Mouse (Mus musculus) E14TG2a.4 (cell line): Measurements from ENCODE around the gene Ccdc65.

ENCODE experiments used
- H3K27me3 ChIP-seq: 2 replicates; pipeline ENCODE4 v1.6.1; 2014; ENCODE audit warnings: low read length, control low read depth; ENCODE audit not compliant: insufficient read depth
- H3K36me3 ChIP-seq: 2 replicates; pipeline ENCODE4 v1.6.1; 2014; ENCODE audit warnings: low read length, control low read depth; ENCODE audit not compliant: insufficient read depth
- H3K4me1 ChIP-seq: replicated peaks from 2 replicates; pipeline ENCODE4 v1.6.1; 2014; ENCODE audit warnings: low read depth, low read length, control low read depth
- H3K4me3 ChIP-seq: replicated peaks from 2 replicates; pipeline ENCODE4 v1.5.1; 2014; ENCODE audit warnings: mild to moderate bottlenecking, low read length
- H3K9me3 ChIP-seq: 2 replicates; pipeline ENCODE4 v1.6.1; 2014; ENCODE audit warnings: low read length, control low read depth
- CTCF ChIP-seq: conservative IDR thresholded peaks from 2 replicates; pipeline ENCODE4 v1.5.1; 2014; ENCODE audit warnings: low read length
- NANOG ChIP-seq: IDR thresholded peaks from 2 replicates; pipeline ENCODE4 v1.6.1; 2014; ENCODE audit warnings: borderline replicate concordance, low read length, mixed read lengths
- POU5F1 ChIP-seq: IDR thresholded peaks from 2 replicates; pipeline ENCODE4 v1.6.1; 2014; ENCODE audit warnings: low read length, borderline replicate concordance

Gene Ccdc65

DNA sequence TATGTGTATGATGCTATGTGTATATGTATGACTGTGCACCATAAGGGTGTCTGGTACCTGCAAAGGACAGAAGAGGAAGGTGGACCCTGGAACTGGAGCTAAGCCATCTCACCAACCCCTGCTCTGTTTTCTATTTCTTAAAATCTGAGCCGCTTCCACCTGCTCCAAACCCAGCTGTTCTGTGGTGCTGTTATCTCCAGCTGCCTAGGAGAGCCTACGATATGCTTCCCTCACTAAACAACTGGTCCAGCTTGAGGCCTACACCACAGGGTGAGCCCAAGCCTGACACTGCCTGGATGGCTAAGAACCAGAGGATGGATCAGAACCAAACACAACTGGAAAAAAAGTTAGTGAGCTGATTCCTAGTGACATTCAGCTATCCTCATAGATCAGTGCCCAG is 46.1 kb downstream of the Ccdc65 start:
- Histone ChIP-seq H3K36me3 (peaks cover 63% of the 10 kb centered on the region), H3K27me3 (no peaks in the 10 kb centered on the region), H3K9me3 (no peaks in the 10 kb centered on the region), H3K4me1 (peaks cover 50% of the 10 kb centered on the region), H3K4me3 (no peak overlapping the region)
- TF ChIP-seq POU5F1 (no peak), CTCF (no peak), NANOG (no peak)

DNA sequence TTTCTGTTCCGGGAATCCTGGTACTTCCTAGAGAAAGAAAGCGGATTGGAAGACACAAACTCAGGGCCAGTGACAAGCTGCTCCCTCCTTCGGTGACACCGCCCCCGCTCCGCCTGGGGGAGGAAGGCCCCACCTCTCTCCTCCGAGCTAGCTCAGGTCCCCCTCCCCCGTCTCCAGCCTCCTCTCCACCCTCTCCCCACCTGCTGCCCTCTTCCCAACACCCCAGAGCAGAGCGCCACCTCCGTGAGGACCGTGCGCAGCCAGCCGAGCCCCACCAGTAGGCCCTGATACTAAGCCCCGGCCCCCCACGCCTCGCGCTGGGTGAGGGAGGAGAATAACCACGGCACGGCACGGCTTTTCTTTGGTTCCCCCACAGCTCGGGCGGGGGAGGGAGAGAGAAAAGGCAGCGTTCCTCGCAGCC is 54.2 kb downstream of the Ccdc65 start:
- no peaks in the 10 kb centered on the region for H3K9me3 ChIP-seq
- peaks cover 32% of the 10 kb centered on the region for H3K4me1 ChIP-seq
- peaks cover 12% of the 10 kb centered on the region for H3K27me3 ChIP-seq
- H3K36me3 ChIP-seq: peaks cover 40% of the 10 kb centered on the region
- peak overlapping the region; percentile 99 for H3K4me3 ChIP-seq
- TF ChIP-seq POU5F1 (no peak), CTCF (no peak), NANOG (no peak)

DNA sequence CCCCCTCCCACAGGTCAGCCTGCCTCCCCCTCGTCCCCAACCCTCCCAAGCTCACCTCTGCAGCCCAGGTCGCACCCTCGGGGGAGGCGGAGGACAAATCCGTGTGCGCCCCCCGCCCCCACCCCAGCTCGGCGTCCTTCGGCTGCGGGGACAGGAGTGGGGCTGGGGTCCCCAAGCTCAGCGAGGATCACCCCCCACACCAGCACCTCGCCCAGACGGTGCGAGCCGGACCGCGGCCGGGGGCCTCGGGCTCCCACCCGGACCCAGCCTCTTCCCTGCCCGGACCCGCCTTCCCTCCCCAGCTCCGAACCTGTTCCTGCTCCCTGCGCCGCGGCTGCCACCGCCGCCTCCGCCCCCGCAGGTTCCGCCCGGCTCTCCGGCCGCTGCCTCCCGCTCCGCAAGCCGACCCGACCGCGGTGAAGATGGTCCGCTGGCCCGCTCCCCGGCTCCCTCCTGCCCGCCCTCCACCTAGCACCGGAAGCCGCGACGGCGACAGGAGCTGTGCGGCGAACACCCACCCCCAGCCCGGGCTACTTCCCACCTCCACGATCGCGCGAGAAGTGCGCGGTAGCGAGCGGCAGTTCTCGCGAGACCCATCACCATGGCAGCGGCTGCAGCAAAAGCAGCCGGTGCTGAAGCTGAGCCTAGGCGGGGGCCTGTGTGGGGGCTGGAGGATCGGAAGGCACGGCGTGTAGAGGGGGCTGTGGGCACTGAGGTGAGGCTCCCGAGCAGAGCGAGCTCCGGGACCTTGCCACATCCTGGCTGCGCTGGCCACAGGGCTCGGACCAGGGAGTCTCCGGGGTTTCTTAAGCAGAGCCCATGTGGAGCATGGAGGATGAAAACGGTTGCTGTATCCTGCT is 54.9 kb downstream of the Ccdc65 start, which contains the start of gene Arf3:
TSS of gene Arf3 (minus strand) at position 545 of the 860 bp plus-strand sequence.
- H3K27me3 ChIP-seq: peaks cover 15% of the 10 kb centered on the region
- H3K9me3 ChIP-seq: no peaks in the 10 kb centered on the region
- no peak for TF ChIP-seq POU5F1
- no peak for TF ChIP-seq CTCF
- no peak for TF ChIP-seq NANOG
- peak within 1 kb of the TSS; percentile 99 for H3K4me3 ChIP-seq
- H3K36me3 ChIP-seq: peaks cover 36% of the 10 kb centered on the region
- peaks cover 32% of the 10 kb centered on the region for H3K4me1 ChIP-seq

DNA sequence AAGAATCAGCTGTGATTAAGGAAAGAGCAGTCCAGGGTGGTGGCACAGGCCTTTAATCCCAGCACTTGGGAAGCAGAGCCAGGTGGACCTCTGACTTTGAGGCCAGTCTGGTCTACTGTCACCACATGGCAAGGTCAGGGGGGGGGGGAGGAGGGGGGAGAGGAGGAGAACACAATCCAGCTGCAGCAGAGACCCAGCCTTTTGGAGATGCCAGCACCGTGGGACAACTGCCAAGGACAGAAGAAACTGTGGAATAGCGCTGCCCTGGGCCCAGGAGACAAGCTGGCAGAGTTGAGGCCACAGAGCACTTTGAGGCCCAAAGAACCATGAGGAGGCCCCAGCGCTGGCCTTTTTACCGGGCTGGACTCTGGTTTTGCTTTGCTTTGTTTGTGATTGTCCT is 57.9 kb downstream of the Ccdc65 start:
- Histone ChIP-seq H3K27me3 (peaks cover 43% of the 10 kb centered on the region), H3K9me3 (no peaks in the 10 kb centered on the region), H3K4me1 (peaks cover 25% of the 10 kb centered on the region), H3K36me3 (peaks cover 7% of the 10 kb centered on the region), H3K4me3 (no peak overlapping the region)
- TF ChIP-seq NANOG (no peak), POU5F1 (no peak), CTCF (no peak)

DNA sequence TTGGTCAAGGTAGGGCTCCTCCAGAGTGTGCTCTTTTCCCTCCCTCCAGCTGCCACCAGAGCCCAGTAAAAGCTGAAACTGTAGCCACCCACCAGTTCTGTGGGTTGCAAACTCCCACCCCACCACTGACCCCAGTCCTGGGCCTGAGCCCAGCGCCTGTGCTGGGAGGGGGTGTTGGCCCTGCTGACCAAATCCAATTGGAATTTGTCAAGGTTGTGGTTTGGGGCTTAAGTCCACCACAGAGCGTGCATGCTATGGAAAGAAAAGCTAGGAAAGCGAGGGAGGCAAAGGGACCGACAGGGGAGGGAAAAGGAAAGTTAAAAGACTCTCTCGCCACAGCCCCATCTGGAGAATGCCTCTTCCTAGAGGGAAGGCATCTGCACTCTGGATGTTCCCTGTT is 60.3 kb downstream of the Ccdc65 start:
- Histone ChIP-seq H3K9me3 (no peaks in the 10 kb centered on the region), H3K36me3 (no peaks in the 10 kb centered on the region), H3K4me1 (peaks cover 34% of the 10 kb centered on the region), H3K4me3 (no peak overlapping the region), H3K27me3 (peaks cover 66% of the 10 kb centered on the region)
- TF ChIP-seq CTCF: no peak
- no peak for TF ChIP-seq NANOG
- no peak for TF ChIP-seq POU5F1

DNA sequence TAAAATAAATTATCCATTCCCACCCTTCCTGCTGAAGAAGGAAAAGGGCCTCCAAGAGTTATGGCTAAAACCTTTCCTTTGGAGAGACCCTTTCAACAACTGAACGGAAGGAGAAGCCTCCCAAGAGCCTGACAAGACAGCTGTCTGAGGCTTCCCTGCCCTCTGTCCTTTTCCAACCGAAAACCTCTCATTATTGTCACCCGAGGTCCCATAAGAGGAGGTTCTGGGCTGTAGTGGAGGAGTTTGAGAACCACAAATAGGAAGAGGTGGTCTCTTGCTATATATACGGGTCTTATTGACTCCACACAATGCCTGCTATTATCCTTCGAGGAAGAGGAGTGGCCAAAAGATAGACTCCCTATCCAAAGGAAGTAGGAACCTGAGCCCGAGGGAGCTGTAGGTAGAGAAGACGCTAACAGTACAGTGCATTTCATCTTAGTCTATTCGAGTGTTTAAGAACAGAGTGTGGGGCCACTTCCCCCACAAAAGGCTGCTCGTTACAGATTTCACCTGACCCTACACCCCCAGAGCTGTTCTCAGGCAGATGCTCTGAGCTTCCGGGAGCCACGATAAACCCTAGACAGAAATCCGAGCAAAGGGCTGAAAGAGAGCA is 63.9 kb downstream of the Ccdc65 start:
- peaks cover 89% of the 10 kb centered on the region for H3K27me3 ChIP-seq
- H3K4me1 ChIP-seq: peaks cover 48% of the 10 kb centered on the region
- H3K36me3 ChIP-seq: no peaks in the 10 kb centered on the region
- H3K9me3 ChIP-seq: no peaks in the 10 kb centered on the region
- H3K4me3 ChIP-seq: peak overlapping the region; percentile 63
- no peak for TF ChIP-seq NANOG

DNA sequence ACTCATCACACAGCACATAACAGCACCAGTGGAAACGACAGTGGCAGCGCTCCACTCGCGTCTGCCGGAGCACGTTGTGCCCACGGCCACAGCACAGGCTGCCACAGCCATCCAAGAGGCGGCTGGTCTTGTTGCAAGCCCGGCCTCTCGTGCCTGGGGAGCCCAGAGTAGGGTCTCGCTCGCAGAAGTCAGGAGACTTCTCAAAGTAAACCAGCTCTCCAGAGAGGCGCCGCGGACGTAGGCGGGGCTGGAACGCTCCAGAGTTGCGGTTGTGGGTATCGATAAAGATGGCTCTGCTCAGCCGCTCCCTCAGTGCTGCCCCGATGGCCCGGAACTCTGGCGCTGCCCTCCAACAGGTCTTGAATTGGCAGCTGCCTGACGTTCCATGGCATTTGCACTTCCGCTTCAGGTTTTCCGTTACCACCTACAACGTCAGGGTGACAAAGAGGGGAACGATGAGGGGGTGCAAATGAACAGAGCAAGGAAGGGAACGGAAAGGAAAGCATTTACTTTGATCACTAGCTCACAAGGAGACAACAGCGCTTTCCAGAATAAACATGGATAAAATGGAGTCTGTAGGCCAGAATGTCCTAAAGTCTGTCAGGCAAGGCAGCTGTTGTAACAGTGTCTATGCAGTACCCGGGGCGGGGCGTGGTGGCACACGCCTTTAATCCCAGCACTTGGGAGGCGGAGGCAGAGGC is 64.7 kb downstream of the Ccdc65 start:
- H3K36me3 ChIP-seq: no peaks in the 10 kb centered on the region
- H3K27me3 ChIP-seq: peaks cover 96% of the 10 kb centered on the region
- peak overlapping the region; percentile 63 for H3K4me3 ChIP-seq
- no peaks in the 10 kb centered on the region for H3K9me3 ChIP-seq
- TF ChIP-seq CTCF: no peak
- no peak for TF ChIP-seq NANOG
- TF ChIP-seq POU5F1: no peak
- peaks cover 56% of the 10 kb centered on the region for H3K4me1 ChIP-seq
